Mouse (Mus musculus) liver, adult 2 months (tissue): Measurements from ENCODE around the gene Olfr695.
"Not testable (repeated sequence)": the region's sequence is repeated elsewhere in the genome, so short reads cannot be mapped to it uniquely, and the experiment has no call there.

Source experiments
- CTCF ChIP-seq: fragments of 200-500 bp; IDR thresholded peaks from 2 replicates; pipeline ENCODE4 v1.5.1; 2011; ENCODE audit warnings: low read depth, low read length, control low read depth
- POLR2A ChIP-seq: fragments of 200-500 bp; IDR thresholded peaks from 2 replicates; pipeline ENCODE4 v1.6.1; 2011; ENCODE audit warnings: low read length, control low read depth; ENCODE audit not compliant: insufficient read depth; ENCODE audit errors: extremely low read depth

DNA sequence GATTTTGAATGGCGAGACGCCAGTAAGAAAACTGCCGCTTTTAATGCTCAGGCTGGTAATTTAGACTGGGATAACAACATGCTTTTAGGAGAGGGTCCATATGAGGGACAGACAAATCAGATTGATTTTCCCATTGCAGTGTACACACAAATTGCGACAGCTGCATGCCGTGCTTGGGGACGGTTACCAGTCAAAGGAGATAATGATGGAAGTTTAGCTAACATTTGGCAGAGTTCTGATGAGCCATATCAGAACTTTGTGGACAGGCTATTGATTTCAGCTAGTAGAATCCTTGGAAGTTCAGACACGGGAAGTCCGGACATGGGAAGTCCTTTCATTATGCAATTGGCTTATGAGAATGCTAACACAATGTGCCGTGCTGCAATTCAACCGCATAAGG is 8.5 kb downstream of the Olfr695 start:
- TF ChIP-seq CTCF, POLR2A: not testable (repeated sequence)
